Mouse (Mus musculus) telencephalon, adult 2 months (tissue): ENCODE measurements around the gene Tmed8.
A peak's percentile ranks its signal among the peaks of the same experiment; 100 is the strongest.
"Not testable (repeated sequence)": the region's sequence is repeated elsewhere in the genome, so short reads cannot be mapped to it uniquely, and the experiment has no call there.

Experiments
- DNase-seq: peaks from one replicate; pipeline ENCODE4 v3.0.0-alpha.2; 2011; ENCODE audit warnings: low read depth, low spot score

The Tmed8 gene

DNA sequence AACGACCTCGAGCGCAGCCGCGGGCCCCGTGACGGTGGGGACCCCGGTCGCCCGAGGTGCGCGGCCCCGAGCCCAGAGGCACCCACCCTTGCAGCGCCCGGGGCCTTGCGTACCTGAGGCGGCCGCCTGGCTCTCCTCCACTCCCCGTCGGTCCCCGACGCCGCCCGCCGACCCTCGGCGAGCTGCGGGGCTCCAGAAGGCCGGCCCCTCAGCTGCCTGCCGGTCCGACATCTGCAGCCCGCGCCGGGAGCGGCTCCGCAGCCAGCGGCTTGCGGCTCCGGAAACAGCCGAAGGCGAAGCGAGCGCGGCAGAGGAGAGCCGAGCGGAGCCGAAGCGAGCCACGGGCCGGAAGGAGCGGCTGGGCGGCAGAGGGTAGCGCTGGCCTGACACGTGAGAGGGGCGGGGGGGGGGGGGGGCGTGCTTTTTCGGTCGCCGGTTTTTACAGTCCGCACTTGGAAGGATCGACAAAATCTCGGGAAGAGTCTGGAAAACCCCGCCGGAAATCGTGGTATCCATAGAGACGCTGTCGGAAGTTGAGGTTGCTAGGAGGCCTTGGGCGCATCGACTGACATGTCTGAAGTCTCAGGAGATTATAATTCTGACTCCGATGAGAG lies at the start of gene Tmed8:
Gene Tmed8, minus strand, starts transcription at position 482 of the 614 bp plus-strand sequence.
- DNase-seq, result peak; percentile 84

DNA sequence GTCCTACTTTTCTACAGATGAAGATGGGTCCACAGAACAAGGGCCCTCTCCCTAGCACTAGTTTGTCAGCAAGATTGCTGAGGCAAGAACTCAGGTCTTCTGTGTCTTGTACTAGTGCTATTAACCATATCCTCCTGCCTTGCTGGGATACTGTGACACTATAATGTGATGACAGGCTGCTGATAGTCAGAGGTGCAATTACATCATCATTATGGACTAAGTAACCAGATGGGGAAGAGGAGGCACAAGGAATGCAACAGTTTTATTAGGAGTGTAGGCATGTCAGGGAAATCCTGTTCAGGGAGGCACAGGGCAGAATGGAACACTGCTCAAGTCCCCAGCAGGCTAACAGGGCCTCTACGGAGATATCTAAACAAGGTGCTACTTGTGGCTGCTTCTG lies 38.4 kb upstream of the Tmed8 start, which contains the start of gene Noxred1:
Gene Noxred1, minus strand, starts transcription at position 101 of the 400 bp plus-strand sequence.
- no peak for DNase-seq

DNA sequence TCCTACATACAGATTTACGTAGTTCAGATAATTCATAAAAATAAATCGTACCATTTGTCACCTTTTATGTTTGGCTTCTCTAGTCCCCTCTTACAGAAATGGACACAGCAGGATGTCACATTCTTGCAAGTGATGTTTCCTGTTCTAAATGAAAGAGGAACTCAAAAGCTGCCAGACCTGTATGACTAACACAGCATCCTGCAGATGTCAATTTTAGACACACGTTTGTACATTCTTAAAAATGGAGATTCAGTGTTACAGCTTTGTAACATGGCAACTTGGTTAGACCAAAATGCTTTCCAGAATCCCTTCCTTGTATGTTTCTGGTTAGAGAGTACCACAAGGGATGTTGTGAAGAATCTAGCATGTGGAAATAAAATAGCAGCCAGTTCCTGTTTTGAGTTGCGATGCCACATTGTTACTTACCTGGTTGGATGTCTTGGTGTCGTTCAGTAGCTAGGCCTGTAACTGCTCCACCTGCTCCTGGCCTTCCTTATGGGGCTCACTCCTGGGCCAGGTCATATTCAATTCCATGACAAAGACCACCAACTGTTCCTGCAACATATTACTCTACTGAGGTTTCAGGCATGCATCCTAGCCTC lies 36.7 kb upstream of the Tmed8 start:
- DNase-seq, result peak; percentile 13

- no peak for DNase-seq
Measured at GRCm38 (mm10) chr12:87230379-87230895, 30.2 kb upstream of the Tmed8 start.

DNA sequence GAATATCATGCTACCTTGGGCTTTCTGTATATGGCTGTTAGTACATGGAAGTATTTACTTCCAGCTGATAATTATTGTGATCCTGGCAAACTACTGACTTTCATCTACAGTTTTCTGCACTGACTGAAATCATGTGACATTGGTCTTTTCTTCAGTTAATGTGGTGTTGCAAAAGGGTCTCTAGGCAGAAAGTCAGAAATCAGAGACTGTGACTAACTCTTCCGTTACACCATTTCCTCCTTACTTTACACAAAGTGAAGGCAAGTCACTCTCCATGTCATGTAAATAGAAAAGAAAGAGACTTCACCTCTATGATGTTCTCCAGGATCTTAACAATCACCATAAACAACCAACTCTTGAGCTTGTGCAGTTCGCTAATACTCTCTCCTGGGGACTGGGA lies 29.4 kb upstream of the Tmed8 start:
- no peak for DNase-seq

- no peak for DNase-seq
Measured at GRCm38 (mm10) chr12:87226801-87227200, 26.5 kb upstream of the Tmed8 start.

GRCm38 (mm10) chr12:87224950-87225349 lies 24.7 kb upstream of the Tmed8 start:
- no peak for DNase-seq

DNA sequence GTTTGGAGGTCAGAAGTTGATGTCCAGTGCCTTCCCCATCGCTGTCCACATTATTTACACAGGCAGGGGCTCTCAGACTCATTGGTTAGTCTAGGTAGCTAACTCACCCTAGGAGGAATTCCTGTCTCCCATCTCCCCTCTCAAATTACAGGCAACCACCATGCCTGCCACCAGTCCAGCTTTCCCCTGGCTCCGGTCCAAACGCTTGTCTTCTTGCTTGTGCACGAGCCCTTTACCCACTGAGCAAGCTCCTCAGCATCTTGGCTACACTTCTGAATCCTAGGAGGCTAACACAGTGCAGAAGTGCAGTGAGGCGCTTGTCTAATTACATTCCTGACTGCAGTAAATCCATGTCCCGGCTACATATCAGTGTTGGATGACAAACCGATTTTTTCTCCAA lies 19.1 kb upstream of the Tmed8 start:
- no peak for DNase-seq

DNA sequence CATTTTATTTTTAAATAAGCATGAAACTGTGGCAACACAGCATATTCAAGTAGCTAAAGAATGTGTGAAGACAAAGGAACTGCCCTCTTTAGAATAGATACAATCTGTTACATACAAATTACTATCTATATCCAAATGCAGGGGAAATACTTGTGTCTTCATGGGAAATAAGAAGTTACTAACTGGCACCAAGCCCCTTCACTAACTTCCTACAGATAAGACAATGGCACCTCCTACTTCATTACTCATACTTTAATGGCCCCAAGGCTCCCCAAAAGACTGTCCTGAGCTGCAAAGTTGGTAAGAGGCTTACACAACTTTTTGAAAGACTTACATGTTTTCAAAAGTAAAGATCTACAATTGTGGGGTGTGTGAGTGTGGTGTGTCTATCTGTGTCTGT lies 17.3 kb upstream of the Tmed8 start:
- no peak for DNase-seq

DNA sequence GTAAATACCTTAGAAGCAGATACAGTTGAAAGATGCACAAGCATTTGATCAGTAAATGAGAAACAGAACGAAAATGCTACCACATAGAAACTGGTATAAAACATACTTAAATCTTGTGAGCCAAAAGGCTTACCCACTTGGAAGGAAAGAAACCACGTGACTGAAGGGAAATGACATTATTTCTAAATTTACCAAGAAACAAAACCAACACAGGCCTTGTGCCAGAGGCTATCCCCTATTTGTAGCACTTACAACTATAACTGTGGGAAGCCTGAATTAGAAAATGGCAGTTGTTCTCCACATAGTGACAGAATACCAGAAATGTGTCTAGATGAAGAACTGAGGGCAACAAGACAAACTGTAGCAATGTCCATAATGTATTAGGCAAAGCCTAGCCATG lies 15.8 kb upstream of the Tmed8 start:
- DNase-seq, result no peak

DNA sequence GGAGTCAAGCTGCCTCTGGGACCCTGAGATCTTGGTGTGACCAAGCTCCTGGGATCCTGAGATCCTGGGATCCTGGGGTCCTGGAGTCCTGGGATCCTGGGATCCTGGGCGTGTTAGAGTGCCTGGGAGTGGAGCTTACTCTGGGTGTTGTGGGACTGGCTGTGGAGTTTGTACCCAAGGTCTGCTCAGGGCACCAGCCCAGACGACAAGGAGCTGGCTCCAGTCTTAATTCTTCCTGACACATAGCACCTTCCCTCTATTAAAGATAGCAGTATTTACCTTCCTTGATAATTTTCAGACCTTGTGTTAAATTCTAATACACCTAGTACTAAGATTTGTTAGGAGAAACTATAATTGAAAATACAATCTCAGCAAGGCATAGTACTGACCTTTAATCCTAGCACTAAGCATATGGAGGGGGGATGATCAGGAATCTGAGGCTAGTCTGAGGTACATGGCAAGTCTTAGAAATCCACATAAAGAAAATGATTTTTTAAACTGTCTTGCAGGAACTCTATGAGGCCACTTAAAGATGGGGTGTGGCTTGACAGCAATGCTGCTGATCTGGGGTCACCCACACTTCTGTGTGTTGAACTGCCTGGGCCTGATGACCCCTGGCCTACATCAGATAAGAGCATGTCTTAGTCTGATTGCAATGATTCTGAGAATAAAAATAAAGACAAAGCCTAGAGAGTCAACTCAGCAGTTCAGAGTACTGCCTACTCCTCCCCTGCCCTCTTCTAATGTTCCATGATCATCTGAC lies 12.8 kb upstream of the Tmed8 start:
- no peak for DNase-seq

- not testable (repeated sequence) for DNase-seq
Measured at GRCm38 (mm10) chr12:87205789-87206188, 5.5 kb upstream of the Tmed8 start.

DNA sequence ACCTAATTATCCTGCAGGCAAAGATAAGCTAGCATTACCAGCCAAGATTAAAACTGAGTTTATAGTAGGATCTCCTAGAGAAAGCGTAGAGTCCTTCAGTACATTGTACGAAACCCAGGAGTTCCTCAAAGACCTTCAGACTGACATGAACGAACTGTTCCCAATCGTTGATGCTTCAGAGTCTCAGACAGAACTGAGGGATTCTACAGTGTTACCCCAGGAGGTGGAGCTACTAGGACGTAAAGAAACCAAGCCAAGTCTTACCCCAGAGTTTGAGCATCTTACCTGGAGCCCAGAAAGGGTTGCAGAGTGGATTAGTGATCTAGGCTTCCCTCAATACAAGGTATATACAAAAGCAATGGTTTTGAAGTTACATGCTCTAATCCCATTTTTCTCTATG lies 1.4 kb upstream of the Tmed8 start:
- no peak for DNase-seq

DNA sequence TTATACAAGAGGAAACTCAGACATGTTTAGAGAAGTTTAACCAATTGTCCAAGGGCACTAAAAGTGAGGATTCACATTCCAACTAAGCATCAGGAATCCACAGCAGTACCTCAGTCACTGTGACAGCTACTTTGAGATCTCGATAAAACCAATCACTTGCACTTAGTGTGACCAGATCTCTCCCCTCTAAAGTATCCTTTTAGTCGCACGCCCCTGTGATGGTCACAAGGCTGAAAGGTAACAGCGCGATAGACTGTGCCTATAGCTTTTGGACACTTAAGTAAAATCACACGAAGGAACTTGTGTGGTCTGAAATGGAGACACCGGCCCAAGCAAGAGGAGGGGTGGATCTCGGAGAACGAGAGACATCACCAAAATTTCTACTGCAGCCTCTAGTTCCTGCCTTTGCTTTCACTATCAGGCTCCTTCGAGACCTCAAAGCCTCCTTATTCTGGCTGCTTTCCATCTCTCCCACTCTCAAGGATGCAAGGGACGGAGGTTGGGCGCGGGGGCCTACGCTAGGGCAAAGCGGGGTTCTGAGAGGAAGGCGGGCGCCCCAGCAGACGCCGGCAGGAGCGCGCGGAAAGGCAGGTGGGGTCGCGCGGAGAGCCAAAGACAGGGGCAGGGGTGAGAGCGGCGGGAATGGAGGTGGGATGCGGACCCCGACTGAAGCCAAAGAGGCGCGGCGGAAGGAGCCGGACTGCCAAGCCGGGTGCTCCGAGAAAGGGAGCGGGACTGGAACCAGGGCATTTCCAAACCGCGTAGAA lies 865 bp downstream of the Tmed8 start, which contains the start of gene Samd15:
Gene Samd15, plus strand, starts transcription at position 518 of the 767 bp plus-strand sequence.
- peak; percentile 17 for DNase-seq

DNA sequence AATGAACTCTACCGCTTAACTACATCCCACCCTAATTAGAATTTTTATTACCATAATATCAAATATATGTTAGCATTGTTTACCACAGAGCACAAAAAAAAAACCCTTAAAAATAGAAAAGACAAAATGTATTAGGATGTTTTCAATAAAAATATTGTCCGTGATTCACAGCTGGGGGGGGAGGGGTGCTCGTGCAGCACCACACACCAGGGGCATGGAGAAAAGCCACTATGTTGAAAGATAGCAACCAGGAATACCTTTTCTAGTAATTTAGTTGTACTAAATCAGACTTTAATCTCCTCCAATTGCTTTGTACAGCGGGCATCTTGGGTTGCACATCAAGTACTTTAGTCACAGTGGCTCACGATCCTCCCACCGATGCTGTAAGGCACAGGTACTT lies 1.5 kb downstream of the Tmed8 start:
- no peak for DNase-seq

DNA sequence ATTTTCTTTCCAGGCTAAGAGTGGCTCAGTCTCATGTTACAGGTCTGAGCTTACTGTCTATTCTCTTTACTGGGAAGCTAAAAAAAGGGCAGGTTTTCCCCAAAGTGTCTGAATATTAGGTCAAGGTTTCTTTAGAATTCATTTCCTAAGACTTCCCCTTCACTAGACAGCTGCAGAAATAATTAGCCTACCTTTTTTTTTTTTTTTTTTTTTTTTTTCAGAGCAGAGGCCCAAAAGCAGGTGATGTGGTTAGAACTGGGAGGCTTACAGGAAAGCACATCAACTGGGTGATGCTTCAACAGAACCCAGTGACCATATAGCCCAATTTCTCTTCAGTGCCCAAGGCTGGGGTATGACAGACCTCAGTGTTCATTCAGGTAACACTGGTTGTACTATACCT lies 3.9 kb downstream of the Tmed8 start:
- DNase-seq, result no peak

GRCm38 (mm10) chr12:87195069-87195468 lies 5.2 kb downstream of the Tmed8 start:
- DNase-seq, result no peak

GRCm38 (mm10) chr12:87193008-87193407 lies 7.2 kb downstream of the Tmed8 start:
- DNase-seq, result no peak

DNA sequence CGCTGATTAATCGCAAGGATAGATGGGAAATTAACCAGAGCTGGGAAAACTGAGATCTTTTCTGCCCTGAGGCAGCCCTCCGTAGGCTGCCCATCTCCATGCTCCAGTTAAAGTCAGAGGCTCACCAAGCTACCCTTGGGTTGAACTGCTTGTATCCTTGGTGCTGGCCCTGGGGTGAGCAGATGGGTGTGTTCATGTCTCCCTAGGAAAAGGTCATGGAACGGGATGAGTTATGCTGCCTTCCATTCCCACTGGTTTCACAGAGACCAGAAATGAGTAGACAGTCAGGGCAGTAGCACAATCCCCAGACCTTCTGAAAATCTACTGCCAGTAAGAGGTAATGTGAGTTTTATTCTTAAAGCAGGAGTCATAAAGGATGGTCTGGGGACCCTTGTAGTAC lies 22.6 kb downstream of the Tmed8 start:
- no peak for DNase-seq

GRCm38 (mm10) chr12:87175194-87175946 lies 24.9 kb downstream of the Tmed8 start:
- DNase-seq, result peak; percentile 21

GRCm38 (mm10) chr12:87160815-87161214 lies 39.4 kb downstream of the Tmed8 start:
- no peak for DNase-seq
